Mouse (Mus musculus) NIH3T3 (cell line): ENCODE results near the gene Arih1.
"Not testable (repeated sequence)": the region's sequence is repeated elsewhere in the genome, so short reads cannot be mapped to it uniquely, and the experiment has no call there.

Experiments
- DNase-seq: peaks from one replicate; pipeline ENCODE4 v3.0.0-alpha.2; 2012; ENCODE audit warnings: low read depth

The Arih1 gene

DNA sequence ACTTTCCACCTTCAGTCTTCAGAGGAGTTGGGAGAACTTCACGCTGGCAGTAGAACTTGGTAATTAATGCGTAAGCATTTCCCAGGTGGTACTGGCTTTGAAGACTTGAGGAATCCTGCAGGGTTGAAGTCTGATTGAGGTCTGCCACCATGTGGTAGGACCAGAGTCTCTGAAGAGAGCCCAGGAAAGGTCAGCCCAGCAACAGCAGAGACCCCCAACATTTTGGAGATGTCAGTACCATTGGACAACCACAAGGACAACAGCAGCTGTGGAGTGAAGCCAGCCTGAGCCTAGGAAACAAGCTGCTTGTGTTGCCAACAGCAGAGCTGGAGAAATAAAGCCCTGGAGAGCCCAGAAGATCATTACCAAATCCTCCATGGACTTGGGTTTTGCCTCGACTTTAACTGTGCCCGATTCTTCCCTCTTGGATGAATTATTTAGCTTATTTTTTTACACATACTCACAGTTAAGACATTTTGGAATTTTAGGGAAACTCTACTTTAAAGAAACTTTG is 27.4 kb downstream of the Arih1 start:
- peak; percentile 7 for DNase-seq

DNA sequence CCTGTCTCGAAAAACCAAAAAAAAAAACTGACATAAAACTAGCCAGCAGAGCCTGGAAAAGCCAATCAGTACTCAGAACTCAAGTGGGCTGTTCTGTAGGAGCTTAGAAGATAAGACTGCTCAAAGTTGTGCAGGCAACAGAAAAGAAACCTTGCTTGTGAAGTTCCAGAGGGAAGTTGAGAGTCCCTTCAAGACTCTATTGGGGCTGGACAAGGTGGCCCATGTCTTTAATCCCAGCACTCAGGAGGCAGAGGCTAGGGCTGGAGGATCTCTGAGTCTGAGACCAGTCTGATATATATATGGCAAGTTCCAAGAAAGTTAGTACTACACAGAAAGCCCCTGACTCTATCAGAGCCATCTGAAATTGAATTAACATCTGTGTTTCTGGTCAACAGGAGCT is 28.0 kb downstream of the Arih1 start:
- no peak for DNase-seq

DNA sequence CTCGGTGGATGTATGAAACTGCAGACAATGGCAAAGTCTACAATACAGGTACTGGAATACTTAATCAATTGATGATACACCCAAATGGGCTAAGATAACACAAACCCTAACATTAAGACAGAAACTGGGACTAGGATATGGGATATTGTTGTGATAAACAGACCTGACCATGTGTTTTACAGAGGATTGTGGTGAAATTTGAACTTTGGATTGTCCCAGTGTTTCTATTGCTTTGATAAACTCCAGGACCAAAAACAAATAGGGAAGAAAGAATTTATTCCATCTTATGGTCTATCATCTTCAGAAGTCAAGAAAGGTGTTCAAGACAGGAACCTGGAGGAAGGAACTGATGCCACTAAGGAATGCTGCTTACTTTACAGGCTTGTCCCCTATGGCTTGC is 28.7 kb downstream of the Arih1 start:
- no peak for DNase-seq

DNA sequence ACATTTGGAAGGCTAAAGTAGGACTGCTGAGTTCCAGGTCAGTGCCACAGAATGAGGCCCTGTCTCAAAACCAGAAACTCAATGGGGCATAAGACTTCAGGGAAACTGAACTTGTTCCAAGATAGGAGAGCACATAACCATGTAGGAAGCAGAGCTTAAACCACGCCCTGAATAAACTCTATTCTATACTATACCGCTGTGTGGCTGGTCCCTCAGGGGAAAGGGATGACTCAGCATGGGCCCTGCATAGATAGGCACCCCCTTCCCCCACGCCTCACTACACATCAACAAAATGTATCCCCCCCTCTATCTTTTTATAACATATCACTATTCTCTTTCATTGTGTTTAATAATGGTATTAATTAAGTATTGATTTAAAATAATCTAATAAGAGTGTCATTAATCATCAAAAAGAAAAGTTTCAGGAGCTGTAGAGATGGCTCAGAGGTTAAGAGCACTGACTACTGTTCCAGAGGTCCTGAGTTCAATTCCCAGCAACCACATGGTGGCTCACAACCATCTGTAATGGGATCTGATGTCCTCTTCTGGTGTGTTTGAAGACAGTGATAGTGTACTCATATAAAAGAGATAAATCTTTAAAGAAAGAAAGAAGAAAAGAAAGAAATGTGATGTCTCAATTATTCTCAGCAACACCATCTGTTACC is 30.9 kb downstream of the Arih1 start:
- DNase-seq: peak; percentile 22

GRCm38 (mm10) chr9:59433729-59434128 is 52.7 kb downstream of the Arih1 start:
- DNase-seq: no peak

GRCm38 (mm10) chr9:59431626-59432025 is 54.8 kb downstream of the Arih1 start:
- no peak for DNase-seq

DNA sequence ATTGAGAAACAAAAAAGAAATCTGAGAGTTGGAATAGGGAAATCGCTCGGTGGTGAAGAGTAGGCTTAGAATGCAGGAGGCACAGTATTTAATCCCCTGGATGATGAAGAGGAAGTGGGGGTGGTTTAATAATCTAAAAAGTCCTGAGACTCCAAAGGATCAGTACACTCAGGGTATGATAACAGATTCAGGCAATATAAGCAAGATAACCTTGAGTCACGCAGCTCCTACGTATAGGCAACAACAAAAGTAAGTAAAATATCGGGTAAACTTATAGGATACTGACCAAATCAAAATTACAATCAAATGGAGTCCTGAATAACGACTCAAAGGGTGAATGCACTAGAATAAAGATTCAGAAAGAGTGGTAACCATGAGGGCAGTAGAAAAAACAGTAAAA is 65.9 kb downstream of the Arih1 start:
- DNase-seq: no peak

- DNase-seq: no peak
Observed at GRCm38 (mm10) chr9:59407271-59407670, 79.1 kb downstream of the Arih1 start.

GRCm38 (mm10) chr9:59389086-59389485 is 97.3 kb downstream of the Arih1 start:
- DNase-seq: no peak

DNA sequence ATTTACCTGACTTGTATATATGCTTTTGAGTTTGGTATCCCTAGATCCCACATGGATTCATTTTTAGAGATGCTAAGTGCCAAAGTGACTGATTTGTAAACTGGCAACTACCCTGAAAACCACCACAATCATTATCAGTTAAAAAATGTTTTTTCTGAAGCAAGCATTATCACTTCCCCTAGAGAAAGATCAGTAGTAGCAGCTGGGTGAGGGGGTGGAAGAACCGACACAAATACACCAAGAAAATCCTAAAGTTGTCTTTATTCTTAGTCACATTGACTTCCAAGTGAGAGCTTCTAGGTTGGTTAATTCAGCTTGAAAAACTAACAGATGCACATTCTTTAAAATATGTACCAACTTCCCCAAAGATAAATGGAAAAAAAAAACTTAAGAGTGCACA is 98.1 kb downstream of the Arih1 start:
- DNase-seq: no peak

DNA sequence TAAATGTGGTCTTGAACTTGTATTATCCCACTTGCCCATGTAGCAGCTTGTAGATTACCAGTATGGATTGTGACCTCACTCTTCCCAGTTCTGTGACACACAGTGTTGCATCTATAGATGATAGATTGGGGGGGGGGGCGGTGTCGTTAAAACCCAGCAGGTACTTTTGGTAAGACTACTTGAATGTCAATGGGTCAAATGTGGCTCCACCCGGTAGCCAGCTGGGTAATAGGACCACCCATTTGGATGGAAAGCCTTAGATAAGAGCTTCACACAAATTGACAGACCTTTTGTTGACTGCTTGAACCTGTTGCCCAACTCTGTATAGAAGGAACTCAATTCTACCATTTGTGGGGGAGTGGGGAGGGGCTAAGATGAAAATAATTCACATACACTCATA is 99.0 kb downstream of the Arih1 start:
- DNase-seq: no peak

GRCm38 (mm10) chr9:59375626-59376025 is 110.8 kb downstream of the Arih1 start:
- no peak for DNase-seq

DNA sequence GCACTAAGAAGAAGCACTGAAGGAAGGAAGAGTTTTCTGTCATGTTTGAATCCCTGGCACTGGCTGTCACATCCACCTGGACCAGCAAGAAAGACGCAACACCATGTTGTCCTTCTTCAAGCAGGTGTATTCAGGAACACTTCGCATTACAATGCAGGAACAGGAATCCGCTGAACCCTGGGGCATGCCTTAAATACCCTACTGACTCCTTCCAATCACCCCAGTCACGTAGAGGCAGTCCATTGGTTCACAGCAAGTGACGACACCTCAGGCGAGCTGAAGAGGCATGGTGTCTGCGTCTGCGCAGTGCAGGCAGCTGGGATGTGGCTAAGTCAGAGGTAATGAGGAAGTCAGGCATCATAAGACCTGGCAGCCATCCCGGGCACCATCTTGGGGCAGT is 116.8 kb downstream of the Arih1 start:
- DNase-seq: no peak

- DNase-seq: peak; percentile 36
Observed at GRCm38 (mm10) chr9:59369220-59369619, 117.2 kb downstream of the Arih1 start.

DNA sequence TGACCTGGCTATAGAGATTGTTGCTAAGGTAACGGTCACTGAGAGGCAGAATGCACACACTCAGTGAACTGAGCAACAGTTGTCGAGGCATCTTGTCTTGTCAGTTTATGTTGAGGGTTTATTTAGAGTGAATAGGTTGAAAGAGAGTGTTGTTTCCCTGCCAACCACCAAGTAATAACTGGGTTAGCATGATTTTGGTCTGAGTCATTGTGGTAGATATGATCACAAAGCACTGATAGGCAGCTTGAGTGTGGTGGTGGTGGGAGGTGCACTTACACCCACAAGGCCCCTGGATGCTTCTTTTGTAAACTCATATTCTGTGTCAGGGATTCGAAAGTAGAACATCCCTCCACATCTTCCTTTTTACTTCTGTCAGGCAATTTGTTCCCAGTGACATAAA is 125.9 kb downstream of the Arih1 start:
- not testable (repeated sequence) for DNase-seq

- peak; percentile 20 for DNase-seq
Observed at GRCm38 (mm10) chr9:59358041-59358440, 128.4 kb downstream of the Arih1 start.

- DNase-seq: peak; percentile 95
Observed at GRCm38 (mm10) chr9:59353253-59353639, 133.2 kb downstream of the Arih1 start, which contains the start of gene Bbs4. TSS of gene Bbs4 (minus strand) at chr9:59353508.

DNA sequence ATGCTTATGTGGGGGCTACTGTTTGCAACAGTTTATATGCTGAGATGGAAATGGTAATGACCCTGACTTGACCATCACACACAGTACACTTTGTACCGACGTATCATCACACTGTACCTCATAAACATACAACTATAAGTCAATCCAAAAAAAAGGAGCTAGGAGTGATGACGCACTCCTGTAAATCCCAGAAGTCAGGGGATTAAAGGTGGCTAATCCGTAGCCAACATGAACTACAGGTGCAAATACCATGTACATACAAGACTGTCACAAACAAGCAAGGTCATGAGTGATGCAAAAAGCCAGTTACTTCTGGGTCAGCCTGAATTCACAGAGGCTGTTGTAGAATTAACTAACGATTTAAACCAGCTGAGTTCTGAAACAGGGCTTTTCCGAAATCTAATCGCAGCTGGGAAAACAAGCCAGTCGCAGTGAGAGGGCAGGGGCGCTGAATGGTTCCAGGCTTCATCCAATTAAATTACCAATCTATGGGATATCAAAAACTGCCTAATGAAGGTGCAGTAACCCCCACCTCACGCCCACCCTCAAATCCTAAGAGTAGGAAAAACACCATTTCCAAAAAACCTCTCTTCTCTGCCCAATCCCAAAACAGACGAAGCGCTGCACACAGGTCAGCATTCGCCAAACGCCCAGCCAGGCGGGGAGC is 133.7 kb downstream of the Arih1 start:
- DNase-seq: no peak

GRCm38 (mm10) chr9:59346176-59346575 is 140.2 kb downstream of the Arih1 start:
- DNase-seq: no peak

DNA sequence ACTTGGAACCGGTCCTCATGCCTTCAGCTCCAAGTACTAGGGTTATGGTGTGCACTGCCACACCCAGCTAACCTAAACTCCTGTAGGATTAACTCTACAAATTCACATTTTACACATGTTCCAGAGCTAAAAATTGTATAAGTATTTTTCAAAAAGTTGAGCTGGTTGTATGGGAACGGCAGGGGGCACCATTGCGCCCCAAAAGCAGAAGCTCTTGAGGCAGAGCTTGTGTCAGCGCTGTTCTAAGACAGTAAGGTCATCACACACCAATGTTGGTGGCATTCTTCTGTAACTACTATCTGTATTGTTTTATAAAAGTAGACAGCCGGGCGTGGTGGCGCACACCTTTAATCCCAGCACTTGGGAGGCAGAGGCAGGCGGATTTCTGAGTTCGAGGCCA is 146.4 kb downstream of the Arih1 start:
- DNase-seq: peak; percentile 63

DNA sequence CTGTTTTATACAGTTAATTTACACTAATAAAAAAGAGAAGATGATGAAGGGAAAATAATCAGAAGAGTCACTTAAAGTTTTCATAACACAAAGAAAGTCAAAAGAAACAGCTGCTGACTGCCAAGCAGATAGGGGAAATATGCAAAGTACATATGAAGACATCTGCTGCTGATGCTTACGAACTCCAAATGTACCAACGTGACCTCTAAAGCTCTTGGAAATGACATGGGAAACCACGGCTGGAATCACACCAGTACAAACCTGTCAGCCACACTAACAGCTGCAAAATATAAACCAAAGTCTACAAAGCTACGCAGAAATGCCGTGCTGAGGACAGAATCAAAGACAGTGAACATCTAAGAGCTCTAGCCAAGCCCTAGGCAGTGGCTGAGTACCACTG is 147.3 kb downstream of the Arih1 start:
- DNase-seq: no peak

- DNase-seq: no peak
Observed at GRCm38 (mm10) chr9:59338411-59338810, 148.0 kb downstream of the Arih1 start.
